Mouse (Mus musculus): ENCODE measurements at regions not wholly inside any gene's neighbourhood (a gene's known extent, or its start where the extent isn't known, plus 50 kb on each side); places are given as distances from the start of the nearest gene placed in this dataset.

DNA sequence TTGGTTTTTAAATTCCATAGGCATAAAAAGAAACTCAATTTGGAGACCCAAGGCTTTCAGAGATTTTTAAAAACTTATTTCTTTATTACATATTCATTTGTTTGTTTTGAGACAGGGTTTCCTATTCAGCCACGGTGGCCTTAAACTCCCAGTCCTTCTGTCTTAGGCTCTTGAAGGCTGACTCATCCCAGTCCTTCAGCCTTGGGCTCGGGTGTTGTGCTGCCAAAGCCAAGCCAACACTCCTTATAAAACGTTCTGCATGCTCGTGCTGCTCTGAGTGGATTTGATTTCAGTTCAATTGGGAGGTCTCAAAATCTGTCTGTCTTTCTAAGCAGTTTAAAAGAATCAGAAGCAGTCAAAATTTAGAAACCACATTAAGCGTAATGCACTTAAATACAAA is 96.8 kb downstream of the Tmem200c start:
- no peak overlapping the region for H3K27ac ChIP-seq (ENCODE audit: insufficient read depth, low read depth)
- no peak for DNase-seq (ENCODE audit: extremely low read depth)
- H3K36me3 ChIP-seq (replicated peaks in 1 of 2; ENCODE audit: control insufficient read depth in 1 of 2, insufficient read depth in 1 of 2, low read length in 1 of 2): no peaks in the 10 kb centered on the region
- H3K27me3 ChIP-seq (replicated peaks): no peaks in the 10 kb centered on the region
- no peak overlapping the region for H3K9ac ChIP-seq (ENCODE audit: insufficient read depth, low read depth)
- in situ Hi-C loops (cut with MboI; ENCODE audit: low pct_ligation_motif_present, low pct_unique_long_range_greater_than_20kb, low sequenced_read_pairs) (no loop called here), dilution Hi-C loops (cut with MboI; ENCODE audit: extremely low pct_ligation_motif_present, extremely low pct_unique_long_range_greater_than_20kb, low sequenced_read_pairs) (no loop called here)
- no peak overlapping the region for H3K4me3 ChIP-seq (replicated peaks in 1 of 3; ENCODE audit: low read depth in 2 of 3, low read length in 2 of 3, poor library complexity in 1 of 3)
- no peaks in the 10 kb centered on the region for H3K4me1 ChIP-seq (ENCODE audit: control insufficient read depth in 1 of 2, insufficient read depth in 2 of 2)
- TF ChIP-seq PAX5 (IDR thresholded peaks at IDR 0.05; ENCODE audit: low read length) (no peak), MYC (IDR thresholded peaks at IDR 0.05; ENCODE audit: low read depth, low read length) (no peak), JUN (IDR thresholded peaks at IDR 0.05; ENCODE audit: insufficient read depth, low read depth, low read length) (no peak), EP300 (IDR thresholded peaks at IDR 0.05; ENCODE audit: low read length) (no peak), MAX (IDR thresholded peaks at IDR 0.05; ENCODE audit: low read length) (no peak), IRF4 (IDR thresholded peaks at IDR 0.05; ENCODE audit: low read depth, low read length) (no peak), GABPA (IDR thresholded peaks at IDR 0.05; ENCODE audit: insufficient replicate concordance, low read depth, low read length) (no peak), SMC3 (IDR thresholded peaks at IDR 0.05; ENCODE audit: low read depth, low read length) (no peak), POLR2AphosphoS2 (IDR thresholded peaks at IDR 0.05; ENCODE audit: low read depth, low read length) (no peak), RCOR1 (conservative IDR thresholded peaks at IDR 0.05; ENCODE audit: low read depth, low read length) (no peak), E2F4 (IDR thresholded peaks at IDR 0.05; ENCODE audit: insufficient replicate concordance, low read depth, low read length) (no peak), MAFK (IDR thresholded peaks at IDR 0.05; ENCODE audit: insufficient replicate concordance, low read length) (no peak), BHLHE40 (IDR thresholded peaks at IDR 0.05; ENCODE audit: low read depth, low read length) (no peak), USF1 (IDR thresholded peaks at IDR 0.05; ENCODE audit: low read depth, low read length) (no peak), ZKSCAN1 (IDR thresholded peaks at IDR 0.05; ENCODE audit: borderline replicate concordance, low read depth, low read length) (no peak), MAZ (IDR thresholded peaks at IDR 0.05; ENCODE audit: low read depth, low read length) (no peak), KAT2A (IDR thresholded peaks at IDR 0.05; ENCODE audit: insufficient replicate concordance, low read length) (no peak), ZC3H11A (IDR thresholded peaks at IDR 0.05; ENCODE audit: low read depth, low read length) (no peak)
- H3K4me2 ChIP-seq (ENCODE audit: insufficient read depth, low read depth, poor library complexity, severe bottlenecking): no peak overlapping the region
- peaks cover 51% of the 10 kb centered on the region for H3K9me3 ChIP-seq (replicated peaks; ENCODE audit: low read length)
- no peaks in the 10 kb centered on the region for H3K79me2 ChIP-seq (replicated peaks; ENCODE audit: control insufficient read depth, extremely low read depth, insufficient read depth, poor library complexity, severe bottlenecking)

DNA sequence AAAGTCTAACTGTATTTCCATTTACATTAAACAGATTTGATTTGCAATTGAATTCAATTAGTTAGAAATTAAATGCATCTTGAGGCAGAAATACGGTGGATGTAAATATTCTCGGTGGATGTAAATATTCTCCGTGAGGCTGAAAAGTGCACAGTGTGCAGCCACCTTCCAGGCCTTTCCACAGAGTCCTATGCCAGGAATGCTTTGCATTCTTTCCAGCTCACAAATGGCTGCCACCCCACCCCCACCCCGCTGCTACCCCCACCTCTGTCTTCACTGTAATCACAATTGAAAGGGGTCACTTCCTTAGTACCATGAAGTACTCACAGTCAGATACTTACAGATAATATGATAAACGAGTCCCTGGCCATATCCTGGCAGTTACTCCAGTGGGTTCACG is 101.0 kb downstream of the Tmem200c start:
- dilution Hi-C loops (cut with MboI; ENCODE audit: extremely low pct_ligation_motif_present, extremely low pct_unique_long_range_greater_than_20kb, low sequenced_read_pairs): no loop called here
- H3K27ac ChIP-seq (ENCODE audit: insufficient read depth, low read depth): no peak overlapping the region

More for the DNA sequence above, 101.0 kb downstream of the Tmem200c start:
- no peaks in the 10 kb centered on the region for H3K27me3 ChIP-seq (replicated peaks)
- H3K9ac ChIP-seq (ENCODE audit: insufficient read depth, low read depth): no peak overlapping the region
- in situ Hi-C loops (cut with MboI; ENCODE audit: low pct_ligation_motif_present, low pct_unique_long_range_greater_than_20kb, low sequenced_read_pairs): no loop called here
- H3K4me1 ChIP-seq (ENCODE audit: control insufficient read depth in 1 of 2, insufficient read depth in 2 of 2): no peaks in the 10 kb centered on the region
- peaks cover 67% of the 10 kb centered on the region for H3K9me3 ChIP-seq (replicated peaks; ENCODE audit: low read length)
- H3K4me2 ChIP-seq (ENCODE audit: insufficient read depth, low read depth, poor library complexity, severe bottlenecking): no peak overlapping the region
- no peaks in the 10 kb centered on the region for H3K36me3 ChIP-seq (replicated peaks in 1 of 2; ENCODE audit: control insufficient read depth in 1 of 2, insufficient read depth in 1 of 2, low read length in 1 of 2)
- DNase-seq (ENCODE audit: extremely low read depth): no peak
- no peaks in the 10 kb centered on the region for H3K79me2 ChIP-seq (replicated peaks; ENCODE audit: control insufficient read depth, extremely low read depth, insufficient read depth, poor library complexity, severe bottlenecking)
- no peak overlapping the region for H3K4me3 ChIP-seq (replicated peaks in 1 of 3; ENCODE audit: low read depth in 2 of 3, low read length in 2 of 3, poor library complexity in 1 of 3)
- TF ChIP-seq PAX5 (IDR thresholded peaks at IDR 0.05; ENCODE audit: low read length) (no peak), ZKSCAN1 (IDR thresholded peaks at IDR 0.05; ENCODE audit: borderline replicate concordance, low read depth, low read length) (no peak), CTCF (conservative IDR thresholded peaks at IDR 0.05 in 1 of 2, IDR thresholded peaks at IDR 0.05 in 1 of 2; ENCODE audit: low read depth in 2 of 2, low read length in 2 of 2) (no peak), POLR2A (IDR thresholded peaks at IDR 0.05; ENCODE audit: low read depth, low read length) (no peak)
